9 mouse cellular contexts compared by ENCODE assay signal in genomic region chr5:36739829-36740228, GRCm38 (mm10). TPM values are rescaled to one million over a fixed set of nuclear protein-coding genes. Genes with fewer than 3 reads are reported as not detected.
DNase-seq lines count a peak whose midpoint lies in the region; ATAC-seq and TF ChIP-seq lines count a peak whose summit lies in the region.
"Had no signal": no experiment of that assay in that cellular context is flagged by ENCODE, and none has a peak within 500 bp of the region (broad histone marks: within the 10 kb centered on the region; RNA-seq: fewer than 3 reads in every experiment).

No protein-coding gene starts in this region.

- TF ChIP-seq POLR2A in spleen, adult 2 months (IDR thresholded peaks at IDR 0.05; ENCODE audit: low read depth, low read length), result no peak

- TF ChIP-seq CTCF in spleen, adult 2 months (IDR thresholded peaks at IDR 0.05; ENCODE audit: extremely low read depth, insufficient read depth, insufficient read length, insufficient replicate concordance), result peak; percentile 14; the same call in 1 of the 2 replicates

- H3K4me3 ChIP-seq in spleen, adult 2 months (ENCODE audit: extremely low read depth, insufficient read depth, insufficient read length), result no peak overlapping the region
- no peak overlapping the region for H3K4me3 ChIP-seq in embryonic facial prominence, embryonic 14.5 days (ENCODE audit: low read depth, low read length)
- H3K4me3 ChIP-seq in liver, embryonic 15.5 days (replicated peaks), result no peak overlapping the region
- H3K4me3 ChIP-seq: midbrain, embryonic 12.5 days had no signal

- no peak overlapping the region for H3K4me2 ChIP-seq in embryonic facial prominence, embryonic 14.5 days (ENCODE audit: low read depth, low read length)
- no peak overlapping the region for H3K4me2 ChIP-seq in liver, embryonic 15.5 days
- H3K4me2 ChIP-seq: midbrain, embryonic 12.5 days had no signal

- ATAC-seq in frontal cortex, adult (ENCODE audit: low TSS enrichment), result 0 out of 2 replicates have a peak, but pooled peaks have one; percentile 36
- no peak for ATAC-seq in embryonic facial prominence, embryonic 14.5 days (ENCODE audit: low read depth)
- no peak for ATAC-seq in liver, embryonic 15.5 days (ENCODE audit: insufficient read depth)
- no peak for ATAC-seq in megakaryocyte, adult 5-6 weeks (ENCODE audit: poor library complexity, severe bottlenecking)

- no peaks in the 10 kb centered on the region for H3K4me1 ChIP-seq in spleen, adult 2 months (ENCODE audit: control insufficient read depth, insufficient read depth, insufficient read length)
- H3K4me1 ChIP-seq in embryonic facial prominence, embryonic 14.5 days (ENCODE audit: control insufficient read depth, insufficient read depth, low read length), result no peaks in the 10 kb centered on the region
- H3K4me1 ChIP-seq in liver, embryonic 15.5 days (replicated peaks), result peaks cover 72% of the 10 kb centered on the region
- H3K4me1 ChIP-seq: midbrain, embryonic 12.5 days had no signal

- H3K9ac ChIP-seq in embryonic facial prominence, embryonic 14.5 days (ENCODE audit: low read depth, low read length), result no peak overlapping the region
- no peak overlapping the region for H3K9ac ChIP-seq in liver, embryonic 15.5 days
- H3K9ac ChIP-seq: midbrain, embryonic 12.5 days had no signal

- no peak for DNase-seq in frontal cortex, postnatal 25 days (ENCODE audit: low spot score in 2 of 2)
- DNase-seq in spleen, adult 2 months (ENCODE audit: low read depth in 1 of 2, low spot score in 2 of 2), result no peak
- DNase-seq in spleen, adult 18-20 months, result no peak
- DNase-seq in embryonic facial prominence, embryonic 14.5 days (ENCODE audit: low spot score), result peak; percentile 25
- DNase-seq in neural tube, embryonic 10.5 days (ENCODE audit: extremely low spot score, low spot score), result no peak

- no peaks in the 10 kb centered on the region for H3K36me3 ChIP-seq in spleen, adult 2 months (ENCODE audit: control insufficient read depth, insufficient read depth, low read length)
- H3K36me3 ChIP-seq in embryonic facial prominence, embryonic 14.5 days (ENCODE audit: control insufficient read depth, insufficient read depth, low read length), result no peaks in the 10 kb centered on the region
- no peaks in the 10 kb centered on the region for H3K36me3 ChIP-seq in liver, embryonic 15.5 days (replicated peaks)
- H3K36me3 ChIP-seq: midbrain, embryonic 12.5 days had no signal

- H3K9me3 ChIP-seq in embryonic facial prominence, embryonic 14.5 days (ENCODE audit: control insufficient read depth, low read length), result no peaks in the 10 kb centered on the region
- H3K9me3 ChIP-seq in liver, embryonic 15.5 days (replicated peaks), result no peaks in the 10 kb centered on the region
- H3K9me3 ChIP-seq: midbrain, embryonic 12.5 days had no signal

- no peaks in the 10 kb centered on the region for H3K27me3 ChIP-seq in spleen, adult 2 months (ENCODE audit: control insufficient read depth, insufficient read depth, low read length)
- no peaks in the 10 kb centered on the region for H3K27me3 ChIP-seq in embryonic facial prominence, embryonic 14.5 days (replicated peaks; ENCODE audit: control insufficient read depth, insufficient read depth, low read length)
- no peaks in the 10 kb centered on the region for H3K27me3 ChIP-seq in liver, embryonic 15.5 days
- H3K27me3 ChIP-seq: midbrain, embryonic 12.5 days had no signal

- 65% methylated on average over 4 of the region's 4 CpGs for WGBS in spleen, adult 2 months
- 69% methylated on average over 4 of the region's 4 CpGs for WGBS in embryonic facial prominence, embryonic 14.5 days
- WGBS in liver, embryonic 15.5 days (ENCODE audit: insufficient replicate concordance), result 61% methylated on average over 4 of the region's 4 CpGs

- H3K27ac ChIP-seq in spleen, adult 2 months (ENCODE audit: insufficient read depth, low read length), result no peak overlapping the region
- no peak overlapping the region for H3K27ac ChIP-seq in embryonic facial prominence, embryonic 14.5 days (replicated peaks; ENCODE audit: low read depth, low read length)
- peak overlapping the region; percentile 93; the same call in 1 of the 2 replicates for H3K27ac ChIP-seq in liver, embryonic 15.5 days (replicated peaks)
- H3K27ac ChIP-seq: midbrain, embryonic 12.5 days had no signal

RNA-seq across cellular contexts. Expression of gene Bloc1s4, which starts 8.6 kb away (rescaled TPM):
- 20.5 and 35.5 TPM in 2 replicates for polyA plus RNA-seq in spleen, adult 2 months (2012; rRNA removed)
- polyA plus RNA-seq in embryonic facial prominence, embryonic 14.5 days (2014; fragmentation: Nextera tagmentation; extraction: Ambion mirVana), result 26.3 and 27.8 TPM in 2 replicates
- polyA plus RNA-seq in liver, embryonic 15.5 days (2015; fragmentation: Nextera tagmentation; extraction: Ambion mirVana), result 15.9 and 16.3 TPM in 2 replicates
- total RNA-seq in megakaryocyte, adult 5-6 weeks (2015), result 11.4 and 14.9 TPM in 2 replicates
- 12.2 and 13.2 TPM in 2 replicates for total RNA-seq in megakaryocyte, adult 5-6 weeks (2017)

RNA-seq across cellular contexts. Expression of gene D5Ertd579e, which starts 44.0 kb away (rescaled TPM):
- 12.2 and 14.4 TPM in 2 replicates for polyA plus RNA-seq in spleen, adult 2 months (2012; rRNA removed)
- 20.7 and 21.5 TPM in 2 replicates for polyA plus RNA-seq in embryonic facial prominence, embryonic 14.5 days (2014; fragmentation: Nextera tagmentation; extraction: Ambion mirVana)
- 22.1 and 22.2 TPM in 2 replicates for polyA plus RNA-seq in liver, embryonic 15.5 days (2015; fragmentation: Nextera tagmentation; extraction: Ambion mirVana)
- 20.0 and 27.1 TPM in 2 replicates for total RNA-seq in megakaryocyte, adult 5-6 weeks (2015)
- total RNA-seq in megakaryocyte, adult 5-6 weeks (2017), result 35.9 and 36.0 TPM in 2 replicates

RNA-seq across cellular contexts. Expression of gene Mrfap1, which starts 56.7 kb away (rescaled TPM):
- polyA plus RNA-seq in spleen, adult 2 months (2012; rRNA removed), result 47.5 and 74.2 TPM in 2 replicates
- polyA plus RNA-seq in embryonic facial prominence, embryonic 14.5 days (2014; fragmentation: Nextera tagmentation; extraction: Ambion mirVana), result 582 TPM in 2 replicates
- 144 and 145 TPM in 2 replicates for polyA plus RNA-seq in liver, embryonic 15.5 days (2015; fragmentation: Nextera tagmentation; extraction: Ambion mirVana)
- total RNA-seq in megakaryocyte, adult 5-6 weeks (2015), result 194 and 201 TPM in 2 replicates
- 227 and 275 TPM in 2 replicates for total RNA-seq in megakaryocyte, adult 5-6 weeks (2017)
